Mouse (Mus musculus) brain, embryonic 18.5 days (tissue): Measurements from ENCODE around the gene Tpm1.

ENCODE experiments used
- DNase-seq: peaks from one replicate; pipeline ENCODE4 v3.0.0-alpha.2; 2012; ENCODE audit warnings: low read depth, low spot score

Gene Tpm1

GRCm38 (mm10) chr9:66988198-66988887, 60.9 kb downstream of the Tpm1 start:
- DNase-seq: no peak

GRCm38 (mm10) chr9:66985377-66985776, 63.8 kb downstream of the Tpm1 start:
- DNase-seq: no peak

- no peak for DNase-seq
Measured at GRCm38 (mm10) chr9:66982085-66982484, 67.1 kb downstream of the Tpm1 start.

- no peak for DNase-seq
Measured at GRCm38 (mm10) chr9:66980458-66980857, 68.7 kb downstream of the Tpm1 start.

- no peak for DNase-seq
Measured at GRCm38 (mm10) chr9:66978468-66978867, 70.7 kb downstream of the Tpm1 start.

- no peak for DNase-seq
Measured at GRCm38 (mm10) chr9:66977982-66978381, 71.2 kb downstream of the Tpm1 start.

GRCm38 (mm10) chr9:66977121-66977520, 72.1 kb downstream of the Tpm1 start:
- no peak for DNase-seq

GRCm38 (mm10) chr9:66975239-66975645, 74.0 kb downstream of the Tpm1 start, which contains the start of gene Lactb:
Lactb (minus strand) TSS chr9:66975484.
- peak; percentile 82 for DNase-seq

- DNase-seq: no peak
Measured at GRCm38 (mm10) chr9:66974721-66975225, 74.4 kb downstream of the Tpm1 start.
